Comparison of ENCODE assay signal across 11 mouse cellular contexts in the genomic region with DNA sequence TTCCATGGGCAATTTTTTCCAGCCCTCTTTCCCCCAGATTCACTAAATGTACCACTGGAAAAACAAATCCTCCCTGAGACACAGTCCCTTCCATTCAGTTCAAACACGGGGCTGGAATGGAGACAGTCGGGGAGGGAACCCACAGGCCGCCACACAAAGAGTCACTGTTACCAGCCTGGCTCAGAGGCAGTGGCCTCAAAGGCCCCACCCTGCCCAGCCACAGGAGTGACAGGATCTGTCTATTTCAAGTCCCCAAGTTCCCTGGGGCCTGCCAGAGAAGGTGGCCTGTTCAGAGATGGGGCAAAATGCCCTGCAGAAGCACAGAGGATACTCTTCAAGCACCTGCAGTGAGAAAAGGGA. TPM values are rescaled to one million over a fixed set of nuclear protein-coding genes. Genes with fewer than 3 reads are reported as not detected.
A peak's percentile ranks its signal among the peaks of the same experiment; 100 is the strongest.
DNase-seq lines count a peak whose midpoint lies in the region; ATAC-seq and TF ChIP-seq lines count a peak whose summit lies in the region.
"Had no signal": no experiment of that assay in that cellular context is flagged by ENCODE, and none has a peak within 500 bp of the region (broad histone marks: within the 10 kb centered on the region; RNA-seq: fewer than 3 reads in every experiment).

No protein-coding gene starts in this region.

- DNase-seq in limb, embryonic 10.5 days (ENCODE audit: low spot score) = no peak
- DNase-seq in hindbrain, postnatal 0 days (ENCODE audit: low spot score) = peak; percentile 47
- no peak for DNase-seq in spleen, postnatal 10 days (ENCODE audit: low spot score in 2 of 2)
- no peak for DNase-seq in B cell, adult 2 months
- no peak for DNase-seq in natural killer cell, adult 2 months (ENCODE audit: low spot score in 2 of 2)
- DNase-seq: lung, postnatal 14 days; thymus, adult 2 months had no signal

- peaks cover 91% of the 10 kb centered on the region for H3K36me3 ChIP-seq in limb, embryonic 12.5 days
- H3K36me3 ChIP-seq in limb, embryonic 10.5 days = peaks cover 90% of the 10 kb centered on the region
- peaks cover 89% of the 10 kb centered on the region for H3K36me3 ChIP-seq in embryonic facial prominence, embryonic 13.5 days
- peaks cover 28% of the 10 kb centered on the region for H3K36me3 ChIP-seq in hindbrain, postnatal 0 days (ENCODE audit: insufficient read depth, low read length)
- H3K36me3 ChIP-seq in limb, embryonic 15.5 days = peaks cover 84% of the 10 kb centered on the region

- ATAC-seq in limb, embryonic 12.5 days (ENCODE audit: insufficient number of reproducible peaks, insufficient read depth, low FRiP score, low TSS enrichment, low read depth) = no peak; the same call in 1 of the 2 replicates
- ATAC-seq in embryonic facial prominence, embryonic 13.5 days (ENCODE audit: insufficient number of reproducible peaks, insufficient read depth, low FRiP score, low TSS enrichment, low read depth) = peak; percentile 66; the same call in 1 of the 2 replicates
- ATAC-seq in hindbrain, postnatal 0 days = peak; percentile 84; the same call in 1 of the 2 replicates
- peak; percentile 84 for ATAC-seq in limb, embryonic 15.5 days (ENCODE audit: insufficient number of reproducible peaks, low FRiP score, low TSS enrichment, low read depth)

- WGBS in limb, embryonic 12.5 days = 79% methylated on average over 3 of the region's 3 CpGs
- 81% methylated on average over 3 of the region's 3 CpGs for WGBS in limb, embryonic 10.5 days
- 14% methylated on average over 3 of the region's 3 CpGs for WGBS in embryonic facial prominence, embryonic 13.5 days
- 41% methylated on average over 3 of the region's 3 CpGs for WGBS in hindbrain, postnatal 0 days
- 71% methylated on average over 3 of the region's 3 CpGs for WGBS in limb, embryonic 15.5 days

- H3K27ac ChIP-seq in limb, embryonic 12.5 days = peak overlapping the region; percentile 73; the same call in 1 of the 2 replicates
- H3K27ac ChIP-seq in limb, embryonic 10.5 days = no peak overlapping the region
- H3K27ac ChIP-seq in embryonic facial prominence, embryonic 13.5 days = peak overlapping the region; percentile 84
- peak overlapping the region; percentile 62 for H3K27ac ChIP-seq in hindbrain, postnatal 0 days
- peak overlapping the region; percentile 79 for H3K27ac ChIP-seq in limb, embryonic 15.5 days
- H3K27ac ChIP-seq: heart, embryonic 10.5 days had no signal

- no peak overlapping the region for H3K9ac ChIP-seq in limb, embryonic 12.5 days (replicated peaks)
- no peak overlapping the region for H3K9ac ChIP-seq in embryonic facial prominence, embryonic 13.5 days
- H3K9ac ChIP-seq in hindbrain, postnatal 0 days (replicated peaks; ENCODE audit: low read length) = no peak overlapping the region
- H3K9ac ChIP-seq in limb, embryonic 15.5 days = no peak overlapping the region

- H3K4me1 ChIP-seq in limb, embryonic 12.5 days (replicated peaks) = no peaks in the 10 kb centered on the region
- no peaks in the 10 kb centered on the region for H3K4me1 ChIP-seq in limb, embryonic 10.5 days
- H3K4me1 ChIP-seq in embryonic facial prominence, embryonic 13.5 days = peaks cover 10% of the 10 kb centered on the region; the same call in 1 of the 2 replicates
- no peaks in the 10 kb centered on the region for H3K4me1 ChIP-seq in hindbrain, postnatal 0 days (ENCODE audit: insufficient read depth, low read length)
- H3K4me1 ChIP-seq in limb, embryonic 15.5 days = peaks cover 6% of the 10 kb centered on the region; the same call in 1 of the 2 replicates
- H3K4me1 ChIP-seq: heart, embryonic 10.5 days had no signal

- no peak overlapping the region for H3K4me2 ChIP-seq in limb, embryonic 12.5 days
- H3K4me2 ChIP-seq in embryonic facial prominence, embryonic 13.5 days = no peak overlapping the region
- no peak overlapping the region for H3K4me2 ChIP-seq in hindbrain, postnatal 0 days (ENCODE audit: low read depth, low read length)
- H3K4me2 ChIP-seq in limb, embryonic 15.5 days = no peak overlapping the region

- no peak for TF ChIP-seq CTCF in hindbrain, postnatal 0 days (IDR thresholded peaks at IDR 0.05; ENCODE audit: low read depth)

- no peaks in the 10 kb centered on the region for H3K27me3 ChIP-seq in limb, embryonic 12.5 days
- no peaks in the 10 kb centered on the region for H3K27me3 ChIP-seq in limb, embryonic 10.5 days (ENCODE audit: low read depth, poor library complexity, severe bottlenecking)
- H3K27me3 ChIP-seq in embryonic facial prominence, embryonic 13.5 days = no peaks in the 10 kb centered on the region
- H3K27me3 ChIP-seq in hindbrain, postnatal 0 days (ENCODE audit: insufficient read depth, low read length) = no peaks in the 10 kb centered on the region
- no peaks in the 10 kb centered on the region for H3K27me3 ChIP-seq in limb, embryonic 15.5 days

- H3K4me3 ChIP-seq in limb, embryonic 12.5 days (replicated peaks) = no peak overlapping the region
- no peak overlapping the region for H3K4me3 ChIP-seq in limb, embryonic 10.5 days
- no peak overlapping the region for H3K4me3 ChIP-seq in embryonic facial prominence, embryonic 13.5 days
- H3K4me3 ChIP-seq in hindbrain, postnatal 0 days (ENCODE audit: low read length) = no peak overlapping the region
- no peak overlapping the region for H3K4me3 ChIP-seq in limb, embryonic 15.5 days
- H3K4me3 ChIP-seq: heart, embryonic 10.5 days had no signal

- no peaks in the 10 kb centered on the region for H3K9me3 ChIP-seq in limb, embryonic 12.5 days
- no peaks in the 10 kb centered on the region for H3K9me3 ChIP-seq in limb, embryonic 10.5 days (replicated peaks)
- no peaks in the 10 kb centered on the region for H3K9me3 ChIP-seq in embryonic facial prominence, embryonic 13.5 days
- no peaks in the 10 kb centered on the region for H3K9me3 ChIP-seq in hindbrain, postnatal 0 days (ENCODE audit: low read length)
- H3K9me3 ChIP-seq in limb, embryonic 15.5 days = no peaks in the 10 kb centered on the region
- H3K9me3 ChIP-seq: heart, embryonic 10.5 days had no signal

RNA-seq across cellular contexts. Expression of a gene that starts 13.3 kb away (rescaled TPM):
- 11.4 and 12.4 TPM in 2 replicates for polyA plus RNA-seq in limb, embryonic 12.5 days (2016; fragmentation: Nextera tagmentation; extraction: Ambion mirVana)
- polyA plus RNA-seq in limb, embryonic 10.5 days (2016; fragmentation: Nextera tagmentation; extraction: Ambion mirVana) = 8.8 and 9.7 TPM in 2 replicates
- polyA plus RNA-seq in embryonic facial prominence, embryonic 13.5 days (2015; fragmentation: Nextera tagmentation; extraction: Ambion mirVana) = 12.4 and 12.5 TPM in 2 replicates
- total RNA-seq in hindbrain, postnatal 0 days (2014; rRNA removed) = 6.0 and 9.5 TPM in 2 replicates
- 5.4 and 6.0 TPM in 2 replicates for polyA plus RNA-seq in hindbrain, postnatal 0 days (2015; fragmentation: Nextera tagmentation; extraction: Ambion mirVana)
- polyA plus RNA-seq in limb, embryonic 15.5 days (2015; fragmentation: Nextera tagmentation; extraction: Ambion mirVana) = 6.3 and 8.0 TPM in 2 replicates

RNA-seq across cellular contexts. Expression of a gene that starts 31.5 kb away (rescaled TPM):
- 52.4 and 60.3 TPM in 2 replicates for polyA plus RNA-seq in limb, embryonic 12.5 days (2016; fragmentation: Nextera tagmentation; extraction: Ambion mirVana)
- 51.9 and 53.3 TPM in 2 replicates for polyA plus RNA-seq in limb, embryonic 10.5 days (2016; fragmentation: Nextera tagmentation; extraction: Ambion mirVana)
- 48.6 and 49.5 TPM in 2 replicates for polyA plus RNA-seq in embryonic facial prominence, embryonic 13.5 days (2015; fragmentation: Nextera tagmentation; extraction: Ambion mirVana)
- 6.0 and 6.4 TPM in 2 replicates for total RNA-seq in hindbrain, postnatal 0 days (2014; rRNA removed)
- polyA plus RNA-seq in hindbrain, postnatal 0 days (2015; fragmentation: Nextera tagmentation; extraction: Ambion mirVana) = 20.5 and 22.5 TPM in 2 replicates
- 40.6 and 43.2 TPM in 2 replicates for polyA plus RNA-seq in limb, embryonic 15.5 days (2015; fragmentation: Nextera tagmentation; extraction: Ambion mirVana)

RNA-seq across cellular contexts. Expression of a gene that starts 31.8 kb away (rescaled TPM):
- 47.0 and 53.2 TPM in 2 replicates for polyA plus RNA-seq in limb, embryonic 12.5 days (2016; fragmentation: Nextera tagmentation; extraction: Ambion mirVana)
- 42.2 and 45.1 TPM in 2 replicates for polyA plus RNA-seq in limb, embryonic 10.5 days (2016; fragmentation: Nextera tagmentation; extraction: Ambion mirVana)
- 55.7 and 58.3 TPM in 2 replicates for polyA plus RNA-seq in embryonic facial prominence, embryonic 13.5 days (2015; fragmentation: Nextera tagmentation; extraction: Ambion mirVana)
- total RNA-seq in hindbrain, postnatal 0 days (2014; rRNA removed) = 12.9 and 27.0 TPM in 2 replicates
- 62.5 and 69.8 TPM in 2 replicates for polyA plus RNA-seq in hindbrain, postnatal 0 days (2015; fragmentation: Nextera tagmentation; extraction: Ambion mirVana)
- 64.9 and 65.5 TPM in 2 replicates for polyA plus RNA-seq in limb, embryonic 15.5 days (2015; fragmentation: Nextera tagmentation; extraction: Ambion mirVana)
